Mouse (Mus musculus) intestine, embryonic 14.5 days (tissue): ENCODE results near the gene Cryab. TPM values are rescaled to one million over a fixed set of nuclear protein-coding genes. Genes with fewer than 3 reads are reported as not detected.
A peak's percentile ranks its signal among the peaks of the same experiment; 100 is the strongest.

ENCODE experiments used
- ATAC-seq: fragments of 200-750 bp; cut with Nextera tagmentation; replicated peaks from 2 replicates; pipeline ENCODE4 v1.8.0; 2017; ENCODE audit warnings: low read depth, moderate number of reproducible peaks, moderate TSS enrichment, moderate library complexity; ENCODE audit not compliant: low FRiP score, low TSS enrichment
- DNase-seq: peaks from one replicate; pipeline ENCODE4 v3.0.0-alpha.2; 2018; ENCODE audit warnings: low spot score
- H3K27ac ChIP-seq: fragments of 300-500 bp; sonication (generic); 2 replicates; pipeline ENCODE4 v1.5.1; 2014; ENCODE audit warnings: low read depth, mild to moderate bottlenecking, control low read depth
- H3K27me3 ChIP-seq: fragments of 300-500 bp; sonication (generic); replicated peaks from 2 replicates; pipeline ENCODE4 v1.6.1; 2014; ENCODE audit warnings: low read length, control low read depth; ENCODE audit not compliant: control insufficient read depth, insufficient read depth
- H3K36me3 ChIP-seq: fragments of 300-500 bp; sonication (generic); 2 replicates; pipeline ENCODE4 v1.6.1; 2014; ENCODE audit warnings: low read length, control low read depth; ENCODE audit not compliant: control insufficient read depth, insufficient read depth
- H3K4me1 ChIP-seq: fragments of 300-500 bp; sonication (generic); replicated peaks from 2 replicates; pipeline ENCODE4 v1.6.1; 2014; ENCODE audit warnings: low read length, control low read depth, mixed read lengths; ENCODE audit not compliant: control insufficient read depth, insufficient read depth
- H3K4me2 ChIP-seq: fragments of 300-500 bp; sonication (generic); 2 replicates; pipeline ENCODE4 v1.6.1; 2014; ENCODE audit warnings: low read length
- H3K4me3 ChIP-seq: fragments of 300-500 bp; sonication (generic); 2 replicates; pipeline ENCODE4 v1.5.1; 2014; ENCODE audit warnings: low read depth, low read length, control low read depth, mixed read lengths
- H3K9ac ChIP-seq: fragments of 300-500 bp; sonication (generic); 2 replicates; pipeline ENCODE4 v1.6.1; 2014; ENCODE audit warnings: mild to moderate bottlenecking, low read length
- H3K9me3 ChIP-seq: fragments of 300-500 bp; sonication (generic); 2 replicates; pipeline ENCODE4 v1.6.1; 2016; ENCODE audit warnings: low read length, control low read depth; ENCODE audit not compliant: control insufficient read depth
- WGBS: fragments of 180-500 bp; shearing (Covaris S2); extraction: QIAGEN DNeasy Blood & Tissue Kit; methylation state at CpG from one replicate; pipeline ENCODE4 v1.1.7; 2014; 5-methylcytosine and 5-hydroxymethylcytosine counted together
- polyA plus RNA-seq: library from polyadenylated mRNA; unstranded; fragments of >200 nt; fragmentation: Nextera tagmentation; extraction: Ambion mirVana; gene quantifications from 2 replicates; pipeline ENCODE4 v1.2.1, GENCODE M21; 2014

Cryab gene
- 41.5 and 44.4 TPM in 2 replicates for polyA plus RNA-seq

DNA sequence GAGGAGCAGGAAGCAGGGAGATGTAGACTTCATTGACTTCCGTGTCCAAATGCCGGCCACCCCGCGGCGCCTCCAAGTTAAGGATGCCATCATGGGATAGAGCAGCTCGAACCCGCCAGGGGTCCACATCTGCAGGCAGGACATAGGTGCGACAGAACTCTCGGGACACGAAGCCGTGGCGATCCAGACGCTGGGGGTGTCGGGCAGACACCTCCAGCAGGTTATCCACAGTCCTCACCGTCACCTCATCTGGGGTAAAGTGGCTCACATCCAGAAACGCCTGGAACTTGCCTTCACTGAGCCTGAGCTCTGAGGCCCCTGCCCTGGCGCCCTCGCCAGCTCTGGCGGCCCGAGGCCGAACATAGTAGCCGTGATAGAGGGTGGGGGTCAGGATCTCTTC lies at the start of gene Cryab:
Gene Cryab, plus strand, starts transcription at position 3 of the 400 bp plus-strand sequence.
- 72% methylated on average over 22 of the region's 22 CpGs for WGBS
- Histone ChIP-seq H3K27me3 (no peaks in the 10 kb centered on the region), H3K4me1 (no peaks in the 10 kb centered on the region; the same call in 1 of the 2 replicates), H3K27ac (no peak within 1 kb of the TSS; the same call in 1 of the 2 replicates), H3K4me3 (no peak within 1 kb of the TSS), H3K4me2 (no peak within 1 kb of the TSS), H3K9me3 (no peaks in the 10 kb centered on the region), H3K9ac (no peak within 1 kb of the TSS), H3K36me3 (no peaks in the 10 kb centered on the region)
- DNase-seq = no peak
- ATAC-seq = no peak

DNA sequence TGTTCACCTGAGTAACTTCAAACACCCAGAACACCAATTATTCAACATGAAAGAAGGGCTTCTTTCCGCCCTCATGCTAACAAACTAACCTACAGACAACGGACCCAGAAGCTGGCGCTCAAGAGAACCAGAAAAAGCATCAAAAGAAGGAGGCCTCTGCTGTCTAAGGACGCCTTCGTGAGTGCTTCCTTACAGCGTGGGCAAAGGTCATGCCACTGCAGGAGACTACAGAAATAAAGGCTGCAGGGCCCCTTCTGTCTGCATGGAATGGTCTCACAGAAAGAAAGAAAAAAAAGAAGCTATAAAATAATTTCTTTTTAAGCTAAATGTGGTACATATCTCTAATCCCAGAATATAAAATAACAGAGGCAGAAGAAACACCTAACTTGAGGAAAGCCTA lies 46.2 kb upstream of the Cryab start:
- Histone ChIP-seq H3K4me1 (no peaks in the 10 kb centered on the region), H3K36me3 (no peaks in the 10 kb centered on the region), H3K27me3 (no peaks in the 10 kb centered on the region; the same call in 1 of the 2 replicates), H3K9ac (no peak overlapping the region), H3K4me2 (no peak overlapping the region), H3K27ac (no peak overlapping the region), H3K9me3 (no peaks in the 10 kb centered on the region), H3K4me3 (no peak overlapping the region)
- DNase-seq (no peak), ATAC-seq (no peak)
- 63% methylated on average over 6 of the region's 6 CpGs for WGBS

DNA sequence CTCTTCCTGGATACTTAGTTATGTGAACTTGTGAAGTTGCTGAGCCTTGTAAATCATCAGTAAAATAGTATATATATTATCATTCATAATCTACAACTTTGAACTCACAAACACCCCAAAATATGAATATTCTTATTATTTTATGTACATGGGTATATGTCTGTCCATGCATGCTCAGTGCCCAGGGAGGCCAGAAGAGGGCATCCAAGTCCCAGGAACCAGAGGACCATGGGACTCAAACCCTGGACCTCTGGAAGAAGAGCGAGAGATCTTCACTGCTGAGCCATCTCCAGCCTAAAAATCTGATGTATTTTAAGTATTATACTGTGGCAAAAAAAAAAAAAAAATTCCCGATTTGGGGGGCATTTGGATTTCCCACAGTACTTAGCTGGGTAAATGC lies 42.0 kb upstream of the Cryab start:
- 31% methylated on average over 2 of the region's 2 CpGs for WGBS
- DNase-seq (peak; percentile 55), ATAC-seq (no peak)
- Histone ChIP-seq H3K36me3 (no peaks in the 10 kb centered on the region), H3K9ac (no peak overlapping the region), H3K27me3 (no peaks in the 10 kb centered on the region), H3K27ac (no peak overlapping the region), H3K4me2 (no peak overlapping the region), H3K9me3 (no peaks in the 10 kb centered on the region), H3K4me3 (no peak overlapping the region), H3K4me1 (no peaks in the 10 kb centered on the region)

DNA sequence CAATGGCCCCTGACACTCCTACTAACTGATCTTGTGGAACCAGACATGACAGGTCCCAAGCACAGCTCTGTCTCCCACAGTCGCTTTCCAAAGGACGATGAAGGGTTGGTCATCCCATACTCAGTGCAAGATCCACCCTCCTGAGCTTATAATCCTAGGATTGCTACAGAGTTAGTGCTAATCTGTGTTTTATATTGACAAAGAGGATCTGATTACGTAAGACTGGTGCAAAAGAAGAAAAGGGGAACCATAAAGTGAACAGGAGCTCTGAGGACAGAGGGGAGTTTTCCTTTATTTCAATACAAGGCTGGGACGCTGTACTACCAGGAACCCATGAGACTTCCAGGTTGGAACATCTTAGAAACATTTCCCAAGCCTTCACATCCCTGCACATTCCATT lies 39.8 kb upstream of the Cryab start:
- no peaks in the 10 kb centered on the region for H3K4me1 ChIP-seq
- whole genome bisulfite sequencing = 84% methylated on average over 4 of the region's 4 CpGs
- H3K36me3 ChIP-seq = no peaks in the 10 kb centered on the region
- H3K4me3 ChIP-seq = no peak overlapping the region
- H3K4me2 ChIP-seq = no peak overlapping the region
- no peak overlapping the region for H3K9ac ChIP-seq
- no peaks in the 10 kb centered on the region for H3K27me3 ChIP-seq
- DNase-seq (no peak), ATAC-seq (no peak)
- no peak overlapping the region for H3K27ac ChIP-seq
- no peaks in the 10 kb centered on the region for H3K9me3 ChIP-seq

DNA sequence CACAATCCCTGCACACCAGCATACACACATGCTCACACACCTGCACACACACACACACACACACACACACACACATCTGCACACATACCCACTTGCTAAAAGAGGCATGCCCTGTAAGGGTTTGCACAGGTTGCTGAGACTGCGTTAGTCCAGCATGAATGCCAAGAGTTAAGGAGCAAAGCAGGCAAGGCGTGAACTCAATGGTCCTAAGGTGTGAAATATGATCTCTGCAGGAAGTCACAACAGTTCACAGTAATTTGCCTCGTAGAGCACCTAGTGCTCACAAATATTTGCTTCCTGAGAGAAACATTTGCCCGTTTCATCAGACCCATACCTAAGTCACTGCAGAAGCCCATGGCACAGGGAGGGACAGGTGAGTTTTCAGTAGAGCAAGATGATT lies 36.9 kb upstream of the Cryab start:
- no peak overlapping the region for H3K4me2 ChIP-seq

DNA sequence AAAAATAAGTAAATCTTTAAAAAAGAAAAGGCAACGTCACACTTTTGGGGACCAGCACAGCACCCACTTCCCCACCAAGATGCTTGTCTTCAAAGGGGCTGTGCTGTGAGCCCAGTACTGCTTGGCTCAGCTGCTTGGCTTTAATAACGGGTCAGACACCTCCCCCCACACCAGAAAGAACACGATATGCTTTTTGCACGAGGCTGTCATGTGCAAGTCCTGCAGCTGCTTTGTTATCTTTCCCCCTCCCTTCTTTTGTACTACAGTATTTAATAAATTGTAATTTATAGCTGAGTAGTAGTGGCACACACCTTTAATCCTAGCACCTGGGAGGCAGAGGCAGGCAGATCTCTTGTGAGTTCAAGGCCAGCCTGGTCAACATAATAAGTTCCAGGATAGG lies 32.2 kb upstream of the Cryab start:
- Histone ChIP-seq H3K4me3 (no peak overlapping the region), H3K9me3 (no peaks in the 10 kb centered on the region), H3K9ac (no peak overlapping the region), H3K4me1 (peaks cover 7% of the 10 kb centered on the region; the same call in 1 of the 2 replicates), H3K36me3 (no peaks in the 10 kb centered on the region), H3K4me2 (no peak overlapping the region), H3K27ac (no peak overlapping the region), H3K27me3 (no peaks in the 10 kb centered on the region)
- ATAC-seq = no peak
- DNase-seq = no peak
- 84% methylated on average over 4 of the region's 4 CpGs for WGBS

More for the DNA sequence above, 36.9 kb upstream of the Cryab start:
- Histone ChIP-seq H3K36me3 (no peaks in the 10 kb centered on the region), H3K4me3 (no peak overlapping the region), H3K9me3 (no peaks in the 10 kb centered on the region), H3K9ac (no peak overlapping the region), H3K27me3 (no peaks in the 10 kb centered on the region), H3K27ac (no peak overlapping the region), H3K4me1 (no peaks in the 10 kb centered on the region)
- 43% methylated on average over 4 of the region's 4 CpGs for WGBS
- ATAC-seq (no peak), DNase-seq (no peak)

DNA sequence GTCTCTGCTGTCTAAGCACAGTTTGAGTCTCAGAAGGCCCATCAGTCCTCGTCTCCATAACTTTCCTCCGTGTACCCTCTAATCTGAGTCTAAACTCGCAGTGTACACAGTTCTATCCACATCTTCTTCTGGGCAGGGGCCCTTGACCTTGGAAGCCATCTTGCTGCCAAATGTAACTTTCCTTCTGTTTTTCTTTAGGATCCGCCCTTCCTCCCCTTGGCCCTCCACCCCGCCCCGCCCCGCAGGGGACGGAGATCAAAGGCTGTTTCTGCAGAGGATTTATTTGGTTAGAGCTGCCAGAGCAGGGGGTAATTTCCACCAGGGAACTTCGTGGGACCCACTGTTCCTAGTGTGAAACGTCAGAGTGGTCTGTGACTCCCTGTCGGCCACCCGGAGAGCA lies 30.1 kb upstream of the Cryab start:
- Histone ChIP-seq H3K4me3 (no peak overlapping the region), H3K36me3 (no peaks in the 10 kb centered on the region), H3K27ac (no peak overlapping the region), H3K4me1 (peaks cover 7% of the 10 kb centered on the region; the same call in 1 of the 2 replicates), H3K9me3 (no peaks in the 10 kb centered on the region), H3K4me2 (no peak overlapping the region), H3K9ac (no peak overlapping the region), H3K27me3 (no peaks in the 10 kb centered on the region)
- ATAC-seq = no peak
- DNase-seq = no peak
- WGBS = 28% methylated on average over 12 of the region's 12 CpGs

DNA sequence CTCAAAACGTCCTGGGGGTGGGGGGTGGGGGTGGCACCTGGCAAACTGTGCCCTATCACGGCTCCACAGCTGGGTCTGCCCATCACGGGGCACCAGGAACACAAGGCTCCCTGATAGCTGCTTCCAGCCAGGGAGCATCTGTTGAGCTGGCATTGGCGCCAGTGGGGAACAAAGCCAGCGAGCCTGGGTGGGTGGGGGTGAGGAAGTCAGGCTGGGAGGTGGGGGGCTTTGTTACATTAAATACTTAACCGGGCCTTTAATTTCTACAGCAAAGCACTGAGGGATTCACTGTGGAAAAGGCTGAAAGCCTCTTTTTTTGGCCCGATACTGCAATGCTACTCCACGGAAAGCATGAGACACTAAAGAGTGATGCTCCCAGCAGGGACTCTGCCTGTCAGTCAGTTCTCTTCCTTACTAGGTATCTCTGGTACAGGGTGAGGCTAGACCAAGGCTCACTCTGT lies 28.6 kb upstream of the Cryab start:
- Histone ChIP-seq H3K9ac (no peak overlapping the region), H3K4me2 (no peak overlapping the region), H3K36me3 (no peaks in the 10 kb centered on the region), H3K27ac (no peak overlapping the region), H3K4me3 (no peak overlapping the region), H3K4me1 (peaks cover 7% of the 10 kb centered on the region; the same call in 1 of the 2 replicates), H3K9me3 (no peaks in the 10 kb centered on the region), H3K27me3 (no peaks in the 10 kb centered on the region)
- WGBS = 55% methylated on average over 8 of the region's 8 CpGs
- no peak for ATAC-seq
- no peak for DNase-seq

DNA sequence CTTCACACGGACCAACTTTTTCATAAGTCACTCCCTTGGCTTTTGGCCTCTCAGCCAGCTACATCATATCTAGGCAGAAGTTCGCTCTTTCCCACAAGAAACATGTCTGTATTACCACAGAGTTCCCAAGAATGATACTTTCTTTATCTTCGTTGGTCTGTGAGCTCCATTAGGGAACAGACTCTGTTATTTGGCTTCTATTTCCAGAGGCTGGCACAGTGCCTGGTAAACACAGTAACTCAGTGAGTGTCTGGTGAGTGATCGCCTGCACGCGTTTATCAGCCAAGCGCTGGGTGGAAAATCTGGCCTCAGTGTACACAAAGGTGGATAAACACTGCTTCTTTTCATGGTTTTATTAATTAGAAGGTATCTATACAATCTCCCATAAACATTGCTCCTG lies 27.7 kb upstream of the Cryab start:
- no peak overlapping the region for H3K27ac ChIP-seq
- no peaks in the 10 kb centered on the region for H3K27me3 ChIP-seq
- H3K4me2 ChIP-seq = 0 out of 2 replicates have a peak overlapping the region, but pooled peaks have one; percentile 7
- H3K36me3 ChIP-seq = no peaks in the 10 kb centered on the region
- 36% methylated on average over 7 of the region's 7 CpGs for WGBS
- H3K9me3 ChIP-seq = no peaks in the 10 kb centered on the region
- ATAC-seq = no peak
- peaks cover 7% of the 10 kb centered on the region; the same call in 1 of the 2 replicates for H3K4me1 ChIP-seq
- H3K9ac ChIP-seq = no peak overlapping the region
- no peak for DNase-seq
- H3K4me3 ChIP-seq = no peak overlapping the region
